Mouse (Mus musculus): ENCODE results near the gene Papln.

DNA sequence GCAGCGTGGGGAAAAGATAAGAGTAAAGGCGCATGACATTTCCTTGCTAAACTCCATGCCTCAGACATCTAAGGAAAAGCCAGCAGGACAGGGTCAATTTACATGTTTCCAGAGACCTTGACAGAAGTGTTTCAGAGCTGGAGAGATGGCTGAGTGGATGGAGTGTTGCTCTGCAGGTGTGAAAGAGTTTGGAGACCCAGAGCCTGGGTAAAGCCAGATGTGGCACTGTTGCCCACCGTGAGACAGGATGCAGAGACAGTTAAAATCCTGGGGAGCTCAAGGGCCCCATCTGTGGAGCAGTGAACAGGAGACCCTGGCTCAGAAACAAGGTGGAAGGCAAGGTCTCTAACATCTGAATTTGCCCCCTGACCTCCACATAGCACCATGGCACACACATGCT, 19.7 kb upstream of the Papln start:
- TF ChIP-seq EP300 (IDR thresholded peaks at IDR 0.05; ENCODE audit: insufficient read depth, low read depth, low read length) (no peak), CTCF (IDR thresholded peaks at IDR 0.05; ENCODE audit: low read depth, low read length) (no peak)

All from ES-Bruce4 (cell line).